Mouse (Mus musculus): ENCODE measurements at regions not wholly inside any gene's neighbourhood (a gene's known extent, or its start where the extent isn't known, plus 50 kb on each side); places are given as distances from the start of the nearest gene placed in this dataset.

- WGBS, result 85% methylated on average over 4 of the region's 4 CpGs
- no peaks in the 10 kb centered on the region for H3K4me1 ChIP-seq
- H3K9me3 ChIP-seq (replicated peaks), result no peaks in the 10 kb centered on the region
- H3K4me3 ChIP-seq, result no peak overlapping the region
- H3K36me3 ChIP-seq, result no peaks in the 10 kb centered on the region
- H3K4me2 ChIP-seq (replicated peaks), result no peak overlapping the region
- H3K27me3 ChIP-seq, result no peaks in the 10 kb centered on the region
- no peak for ATAC-seq (ENCODE audit: low FRiP score)
- no peak overlapping the region for H3K27ac ChIP-seq
- H3K9ac ChIP-seq, result no peak overlapping the region
Measured at GRCm38 (mm10) chr6:139198601-139199000, 303.2 kb downstream of the Rergl start.

- ATAC-seq (ENCODE audit: low FRiP score), result no peak
- no peaks in the 10 kb centered on the region for H3K27me3 ChIP-seq
- 81% methylated on average over 8 of the region's 8 CpGs for WGBS
Measured at GRCm38 (mm10) chr6:139186431-139186830, 315.3 kb downstream of the Rergl start.

GRCm38 (mm10) chr6:139160352-139160751, 341.4 kb downstream of the Rergl start:
- no peak for ATAC-seq (ENCODE audit: low FRiP score)
- no peaks in the 10 kb centered on the region for H3K27me3 ChIP-seq
- H3K9me3 ChIP-seq (replicated peaks), result no peaks in the 10 kb centered on the region
- no peaks in the 10 kb centered on the region for H3K4me1 ChIP-seq
- no peak overlapping the region for H3K4me3 ChIP-seq
- no peak overlapping the region for H3K4me2 ChIP-seq (replicated peaks)
- WGBS, result 89% methylated on average over 6 of the region's 6 CpGs
- H3K27ac ChIP-seq, result no peak overlapping the region
- no peak overlapping the region for H3K9ac ChIP-seq
- H3K36me3 ChIP-seq, result no peaks in the 10 kb centered on the region

More at GRCm38 (mm10) chr6:139186431-139186830, 315.3 kb downstream of the Rergl start:
- Histone ChIP-seq H3K9me3 (replicated peaks) (no peaks in the 10 kb centered on the region), H3K36me3 (no peaks in the 10 kb centered on the region), H3K4me3 (no peak overlapping the region), H3K4me2 (replicated peaks) (no peak overlapping the region), H3K9ac (no peak overlapping the region), H3K4me1 (no peaks in the 10 kb centered on the region), H3K27ac (no peak overlapping the region)

- Histone ChIP-seq H3K36me3 (no peaks in the 10 kb centered on the region), H3K9ac (no peak overlapping the region), H3K4me2 (replicated peaks) (no peak overlapping the region), H3K4me1 (no peaks in the 10 kb centered on the region), H3K27me3 (no peaks in the 10 kb centered on the region), H3K27ac (no peak overlapping the region), H3K4me3 (no peak overlapping the region), H3K9me3 (replicated peaks) (no peaks in the 10 kb centered on the region)
- WGBS, result 78% methylated on average over 4 of the region's 4 CpGs
- no peak for ATAC-seq (ENCODE audit: low FRiP score)
Measured at GRCm38 (mm10) chr6:139159741-139160140, 342.0 kb downstream of the Rergl start.

- Histone ChIP-seq H3K4me3 (no peak overlapping the region), H3K4me1 (no peaks in the 10 kb centered on the region), H3K9me3 (replicated peaks) (no peaks in the 10 kb centered on the region), H3K4me2 (replicated peaks) (no peak overlapping the region), H3K27me3 (no peaks in the 10 kb centered on the region), H3K36me3 (no peaks in the 10 kb centered on the region), H3K9ac (no peak overlapping the region), H3K27ac (no peak overlapping the region)
- WGBS, result 91% methylated on average over 1 of the region's 1 CpGs
- no peak for ATAC-seq (ENCODE audit: low FRiP score)
Measured at GRCm38 (mm10) chr6:139154802-139155201, 347.0 kb downstream of the Rergl start.

GRCm38 (mm10) chr6:139135693-139136092, 366.1 kb downstream of the Rergl start:
- Histone ChIP-seq H3K9ac (no peak overlapping the region), H3K36me3 (no peaks in the 10 kb centered on the region), H3K4me3 (no peak overlapping the region), H3K9me3 (replicated peaks) (no peaks in the 10 kb centered on the region), H3K4me1 (no peaks in the 10 kb centered on the region), H3K27me3 (no peaks in the 10 kb centered on the region), H3K27ac (no peak overlapping the region), H3K4me2 (replicated peaks) (no peak overlapping the region)
- ATAC-seq (ENCODE audit: low FRiP score), result no peak
- WGBS, result 48% methylated on average over 5 of the region's 6 CpGs

GRCm38 (mm10) chr6:139132083-139132679, 369.6 kb downstream of the Rergl start:
- Histone ChIP-seq H3K9me3 (replicated peaks) (no peaks in the 10 kb centered on the region), H3K36me3 (no peaks in the 10 kb centered on the region), H3K27ac (no peak overlapping the region), H3K9ac (no peak overlapping the region), H3K27me3 (no peaks in the 10 kb centered on the region), H3K4me1 (no peaks in the 10 kb centered on the region), H3K4me2 (replicated peaks) (no peak overlapping the region), H3K4me3 (no peak overlapping the region)
- WGBS, result 81% methylated on average over 15 of the region's 15 CpGs
- ATAC-seq (ENCODE audit: low FRiP score), result no peak

GRCm38 (mm10) chr6:139108263-139108662, 393.5 kb downstream of the Rergl start:
- no peak for ATAC-seq (ENCODE audit: low FRiP score)
- no peak overlapping the region for H3K4me2 ChIP-seq (replicated peaks)

GRCm38 (mm10) chr6:139103397-139103796, 398.4 kb downstream of the Rergl start:
- 0 out of 2 replicates have a peak, but pooled peaks have one; percentile 46 for ATAC-seq (ENCODE audit: low FRiP score)
- H3K36me3 ChIP-seq, result no peaks in the 10 kb centered on the region
- no peak overlapping the region for H3K4me2 ChIP-seq (replicated peaks)
- H3K27me3 ChIP-seq, result no peaks in the 10 kb centered on the region
- WGBS, result 54% methylated on average over 3 of the region's 3 CpGs
- H3K27ac ChIP-seq, result no peak overlapping the region
- no peaks in the 10 kb centered on the region for H3K4me1 ChIP-seq
- H3K9ac ChIP-seq, result no peak overlapping the region
- no peak overlapping the region for H3K4me3 ChIP-seq
- no peaks in the 10 kb centered on the region for H3K9me3 ChIP-seq (replicated peaks)

More at GRCm38 (mm10) chr6:139108263-139108662, 393.5 kb downstream of the Rergl start:
- WGBS, result 77% methylated on average over 6 of the region's 6 CpGs
- Histone ChIP-seq H3K36me3 (no peaks in the 10 kb centered on the region), H3K4me1 (no peaks in the 10 kb centered on the region), H3K27me3 (no peaks in the 10 kb centered on the region), H3K4me3 (no peak overlapping the region), H3K27ac (no peak overlapping the region), H3K9me3 (replicated peaks) (no peaks in the 10 kb centered on the region), H3K9ac (no peak overlapping the region)

- no peak for ATAC-seq (ENCODE audit: low FRiP score)
- no peak overlapping the region for H3K9ac ChIP-seq
- no peak overlapping the region for H3K4me2 ChIP-seq (replicated peaks)
- H3K4me3 ChIP-seq, result no peak overlapping the region
- H3K27me3 ChIP-seq, result no peaks in the 10 kb centered on the region
- 86% methylated on average over 11 of the region's 11 CpGs for WGBS
- no peaks in the 10 kb centered on the region for H3K4me1 ChIP-seq
- H3K9me3 ChIP-seq (replicated peaks), result no peaks in the 10 kb centered on the region
- no peaks in the 10 kb centered on the region for H3K36me3 ChIP-seq
- H3K27ac ChIP-seq, result no peak overlapping the region
Measured at GRCm38 (mm10) chr6:139099273-139099672, 402.5 kb downstream of the Rergl start.

GRCm38 (mm10) chr6:139075433-139075832, 417.1 kb upstream of the Igbp1b start:
- WGBS, result 57% methylated on average over 4 of the region's 4 CpGs

GRCm38 (mm10) chr6:139027696-139028095, 369.4 kb upstream of the Igbp1b start:
- Histone ChIP-seq H3K9ac (no peak overlapping the region), H3K9me3 (replicated peaks) (no peaks in the 10 kb centered on the region), H3K27me3 (no peaks in the 10 kb centered on the region), H3K4me1 (no peaks in the 10 kb centered on the region), H3K27ac (no peak overlapping the region), H3K36me3 (no peaks in the 10 kb centered on the region), H3K4me3 (no peak overlapping the region), H3K4me2 (replicated peaks) (no peak overlapping the region)
- no peak for ATAC-seq (ENCODE audit: low FRiP score)
- 80% methylated on average over 3 of the region's 3 CpGs for WGBS

More at GRCm38 (mm10) chr6:139075433-139075832, 417.1 kb upstream of the Igbp1b start:
- Histone ChIP-seq H3K9ac (no peak overlapping the region), H3K27me3 (no peaks in the 10 kb centered on the region), H3K36me3 (no peaks in the 10 kb centered on the region), H3K9me3 (replicated peaks) (no peaks in the 10 kb centered on the region), H3K4me1 (no peaks in the 10 kb centered on the region), H3K4me3 (no peak overlapping the region), H3K27ac (no peak overlapping the region), H3K4me2 (replicated peaks) (no peak overlapping the region)
- ATAC-seq (ENCODE audit: low FRiP score), result 0 out of 2 replicates have a peak, but pooled peaks have one; percentile 40

GRCm38 (mm10) chr6:139014526-139014925, 356.2 kb upstream of the Igbp1b start:
- Histone ChIP-seq H3K4me3 (no peak overlapping the region), H3K27ac (no peak overlapping the region), H3K9ac (no peak overlapping the region), H3K27me3 (no peaks in the 10 kb centered on the region), H3K4me2 (replicated peaks) (no peak overlapping the region), H3K9me3 (replicated peaks) (no peaks in the 10 kb centered on the region), H3K36me3 (no peaks in the 10 kb centered on the region), H3K4me1 (no peaks in the 10 kb centered on the region)
- ATAC-seq (ENCODE audit: low FRiP score), result no peak
- WGBS, result 82% methylated on average over 4 of the region's 4 CpGs
